Mouse (Mus musculus) small intestine, adult 2 months (tissue): ENCODE measurements around the gene Uvrag.

Experiments
- CTCF ChIP-seq: fragments of 200-500 bp; IDR thresholded peaks from 2 replicates; pipeline ENCODE4 v1.5.1; 2012; ENCODE audit warnings: low read depth, mild to moderate bottlenecking, control low read depth, inconsistent platforms, low read length, moderate library complexity, mixed read lengths; ENCODE audit not compliant: insufficient replicate concordance, insufficient read length; ENCODE audit errors: extremely low read depth
- POLR2A ChIP-seq: fragments of 200-500 bp; IDR thresholded peaks from 2 replicates; pipeline ENCODE4 v1.6.1; 2012; ENCODE audit warnings: low read depth, mild to moderate bottlenecking, control low read depth, inconsistent platforms, low read length, moderate library complexity

DNA sequence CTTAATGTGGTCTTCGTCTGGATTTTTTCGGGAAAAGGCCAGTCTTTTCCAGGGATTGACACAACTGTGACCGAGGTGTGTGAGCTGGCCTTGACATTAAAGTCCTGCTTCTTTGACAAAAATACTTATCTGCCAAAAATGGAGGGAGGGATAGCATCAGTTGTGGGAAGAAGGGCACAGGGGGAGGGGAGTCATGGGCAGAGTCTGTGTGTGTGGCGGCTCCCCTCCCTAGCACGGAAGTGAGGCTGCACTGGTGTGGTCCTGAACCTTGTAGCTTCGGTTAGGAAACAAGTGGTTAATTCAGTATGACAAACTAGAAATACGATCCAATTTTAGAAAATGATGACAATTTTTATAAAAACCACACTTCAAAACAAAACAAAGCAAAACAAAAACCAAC is 202.3 kb downstream of the Uvrag start:
- no peak for TF ChIP-seq CTCF
- no peak for TF ChIP-seq POLR2A
